Mouse (Mus musculus): ENCODE data around the gene Gimap8.
A peak's percentile ranks its signal among the peaks of the same experiment; 100 is the strongest.

Gene Gimap8

GRCm38 (mm10) chr6:48650041-48650440 lies 3.0 kb downstream of the Gimap8 start:
- H3K27me3 ChIP-seq (ENCODE audit: control insufficient read depth, insufficient read depth, low read length, poor library complexity, severe bottlenecking): no peaks in the 10 kb centered on the region
- H3K36me3 ChIP-seq (ENCODE audit: control insufficient read depth, insufficient read depth, low read length, poor library complexity, severe bottlenecking): peaks cover 9% of the 10 kb centered on the region
- DNase-seq (ENCODE audit: low read depth, low spot score): no peak

- peaks cover 28% of the 10 kb centered on the region for H3K36me3 ChIP-seq (ENCODE audit: control insufficient read depth, insufficient read depth, low read length, poor library complexity, severe bottlenecking)
- H3K27me3 ChIP-seq (ENCODE audit: control insufficient read depth, insufficient read depth, low read length, poor library complexity, severe bottlenecking): no peaks in the 10 kb centered on the region
Observed at GRCm38 (mm10) chr6:48658721-48659120, 11.7 kb downstream of the Gimap8 start.

GRCm38 (mm10) chr6:48664750-48665149 lies 17.7 kb downstream of the Gimap8 start:
- Histone ChIP-seq H3K27me3 (ENCODE audit: control insufficient read depth, insufficient read depth, low read length, poor library complexity, severe bottlenecking) (no peaks in the 10 kb centered on the region), H3K36me3 (ENCODE audit: control insufficient read depth, insufficient read depth, low read length, poor library complexity, severe bottlenecking) (peaks cover 4% of the 10 kb centered on the region; the same call in 1 of the 2 replicates)
- peak; percentile 63 for DNase-seq (ENCODE audit: low read depth, low spot score)

More at GRCm38 (mm10) chr6:48658721-48659120, 11.7 kb downstream of the Gimap8 start:
- DNase-seq (ENCODE audit: low read depth, low spot score): no peak

GRCm38 (mm10) chr6:48665471-48665870 lies 18.4 kb downstream of the Gimap8 start:
- Histone ChIP-seq H3K27me3 (ENCODE audit: control insufficient read depth, insufficient read depth, low read length, poor library complexity, severe bottlenecking) (no peaks in the 10 kb centered on the region), H3K36me3 (ENCODE audit: control insufficient read depth, insufficient read depth, low read length, poor library complexity, severe bottlenecking) (peaks cover 4% of the 10 kb centered on the region; the same call in 1 of the 2 replicates)
- DNase-seq (ENCODE audit: low read depth, low spot score): no peak

- no peak for DNase-seq (ENCODE audit: low read depth, low spot score)
- H3K27me3 ChIP-seq (ENCODE audit: control insufficient read depth, insufficient read depth, low read length, poor library complexity, severe bottlenecking): no peaks in the 10 kb centered on the region
Observed at GRCm38 (mm10) chr6:48666159-48666586, 19.1 kb downstream of the Gimap8 start.

GRCm38 (mm10) chr6:48668022-48668421 lies 21.0 kb downstream of the Gimap8 start:
- Histone ChIP-seq H3K36me3 (ENCODE audit: control insufficient read depth, insufficient read depth, low read length, poor library complexity, severe bottlenecking) (no peaks in the 10 kb centered on the region), H3K27me3 (ENCODE audit: control insufficient read depth, insufficient read depth, low read length, poor library complexity, severe bottlenecking) (no peaks in the 10 kb centered on the region)
- DNase-seq (ENCODE audit: low read depth, low spot score): no peak

More at GRCm38 (mm10) chr6:48666159-48666586, 19.1 kb downstream of the Gimap8 start:
- peaks cover 4% of the 10 kb centered on the region; the same call in 1 of the 2 replicates for H3K36me3 ChIP-seq (ENCODE audit: control insufficient read depth, insufficient read depth, low read length, poor library complexity, severe bottlenecking)

- no peaks in the 10 kb centered on the region for H3K36me3 ChIP-seq (ENCODE audit: control insufficient read depth, insufficient read depth, low read length, poor library complexity, severe bottlenecking)
- no peaks in the 10 kb centered on the region for H3K27me3 ChIP-seq (ENCODE audit: control insufficient read depth, insufficient read depth, low read length, poor library complexity, severe bottlenecking)
- no peak for DNase-seq (ENCODE audit: low read depth, low spot score)
Observed at GRCm38 (mm10) chr6:48669446-48669969, 22.5 kb downstream of the Gimap8 start.

- peak; percentile 69 for DNase-seq (ENCODE audit: low read depth, low spot score)
- peaks cover 6% of the 10 kb centered on the region for H3K36me3 ChIP-seq (ENCODE audit: control insufficient read depth, insufficient read depth, low read length, poor library complexity, severe bottlenecking)
- H3K27me3 ChIP-seq (ENCODE audit: control insufficient read depth, insufficient read depth, low read length, poor library complexity, severe bottlenecking): no peaks in the 10 kb centered on the region
Observed at GRCm38 (mm10) chr6:48674291-48675058, 27.4 kb downstream of the Gimap8 start.

- DNase-seq (ENCODE audit: low read depth, low spot score): no peak
- Histone ChIP-seq H3K36me3 (ENCODE audit: control insufficient read depth, insufficient read depth, low read length, poor library complexity, severe bottlenecking) (peaks cover 6% of the 10 kb centered on the region), H3K27me3 (ENCODE audit: control insufficient read depth, insufficient read depth, low read length, poor library complexity, severe bottlenecking) (no peaks in the 10 kb centered on the region)
Observed at GRCm38 (mm10) chr6:48675400-48675930, 28.4 kb downstream of the Gimap8 start.

- peaks cover 6% of the 10 kb centered on the region for H3K36me3 ChIP-seq (ENCODE audit: control insufficient read depth, insufficient read depth, low read length, poor library complexity, severe bottlenecking)
- peak; percentile 88 for DNase-seq (ENCODE audit: low read depth, low spot score)
- H3K27me3 ChIP-seq (ENCODE audit: control insufficient read depth, insufficient read depth, low read length, poor library complexity, severe bottlenecking): no peaks in the 10 kb centered on the region
Observed at GRCm38 (mm10) chr6:48675931-48676859, 29.2 kb downstream of the Gimap8 start, which contains the start of gene Gimap9. Gene Gimap9, plus strand, starts transcription at chr6:48676129.

GRCm38 (mm10) chr6:48676860-48677415 lies 29.9 kb downstream of the Gimap8 start:
- no peak for DNase-seq (ENCODE audit: low read depth, low spot score)
- Histone ChIP-seq H3K36me3 (ENCODE audit: control insufficient read depth, insufficient read depth, low read length, poor library complexity, severe bottlenecking) (peaks cover 6% of the 10 kb centered on the region), H3K27me3 (ENCODE audit: control insufficient read depth, insufficient read depth, low read length, poor library complexity, severe bottlenecking) (no peaks in the 10 kb centered on the region)

GRCm38 (mm10) chr6:48677492-48678345 lies 30.7 kb downstream of the Gimap8 start:
- no peak for DNase-seq (ENCODE audit: low read depth, low spot score)
- Histone ChIP-seq H3K27me3 (ENCODE audit: control insufficient read depth, insufficient read depth, low read length, poor library complexity, severe bottlenecking) (no peaks in the 10 kb centered on the region), H3K36me3 (ENCODE audit: control insufficient read depth, insufficient read depth, low read length, poor library complexity, severe bottlenecking) (peaks cover 6% of the 10 kb centered on the region)

- Histone ChIP-seq H3K36me3 (ENCODE audit: control insufficient read depth, insufficient read depth, low read length, poor library complexity, severe bottlenecking) (peaks cover 6% of the 10 kb centered on the region), H3K27me3 (ENCODE audit: control insufficient read depth, insufficient read depth, low read length, poor library complexity, severe bottlenecking) (no peaks in the 10 kb centered on the region)
- DNase-seq (ENCODE audit: low read depth, low spot score): no peak
Observed at GRCm38 (mm10) chr6:48678391-48678790, 31.4 kb downstream of the Gimap8 start.
